ENCODE assay signal across 19 mouse cellular contexts in genomic region chr19:5838892-5839165, GRCm38 (mm10). TPM values are rescaled to one million over a fixed set of nuclear protein-coding genes. Genes with fewer than 3 reads are reported as not detected.
DNase-seq lines count a peak whose midpoint lies in the region; ATAC-seq and TF ChIP-seq lines count a peak whose summit lies in the region.
"Had no signal": no experiment of that assay in that cellular context is flagged by ENCODE, and none has a peak within 500 bp of the region (broad histone marks: within the 10 kb centered on the region; RNA-seq: fewer than 3 reads in every experiment).

No protein-coding gene starts in this region.

- no peaks in the 10 kb centered on the region for H3K36me3 ChIP-seq in heart, postnatal 0 days (replicated peaks; ENCODE audit: control insufficient read depth, insufficient read depth, low read length)
- peaks cover 5% of the 10 kb centered on the region; the same call in 1 of the 2 replicates for H3K36me3 ChIP-seq in stomach, embryonic 16.5 days (ENCODE audit: control insufficient read depth, insufficient read depth, low read length)
- H3K36me3 ChIP-seq in forebrain, embryonic 11.5 days (ENCODE audit: control insufficient read depth, insufficient read depth, low read length) = no peaks in the 10 kb centered on the region
- H3K36me3 ChIP-seq: embryonic facial prominence, embryonic 10.5 days; forebrain, embryonic 15.5 days; limb, embryonic 12.5 days; midbrain, embryonic 12.5 days had no signal

- DNase-seq in heart, postnatal 0 days (ENCODE audit: low spot score) = no peak
- DNase-seq in heart, adult 11 months = no peak
- DNase-seq in lung, adult 2 months = peak; percentile 43
- no peak for DNase-seq in lung, postnatal 4 days
- peak; percentile 79 for DNase-seq in NIH3T3 (ENCODE audit: low read depth)
- DNase-seq in forebrain, embryonic 11.5 days (ENCODE audit: low spot score) = no peak
- DNase-seq: B cell, adult 2 months; cerebellum, adult 11-12 months; lung, postnatal 14 days; right cerebral cortex, postnatal 14 days; thymus, adult 18-20 months had no signal

- H3K4me3 ChIP-seq in heart, postnatal 0 days (ENCODE audit: low read depth, low read length) = no peak overlapping the region
- H3K4me3 ChIP-seq in lung, adult 2 months (replicated peaks; ENCODE audit: extremely low read depth, low read depth, low read length) = no peak overlapping the region
- H3K4me3 ChIP-seq in stomach, embryonic 16.5 days (replicated peaks; ENCODE audit: low read length) = no peak overlapping the region
- no peak overlapping the region for H3K4me3 ChIP-seq in forebrain, embryonic 11.5 days (ENCODE audit: low read depth, low read length)
- H3K4me3 ChIP-seq: embryonic facial prominence, embryonic 10.5 days; erythroblast, embryonic 14.5 days; forebrain, embryonic 15.5 days; limb, embryonic 12.5 days; liver, embryonic 15.5 days; midbrain, embryonic 12.5 days had no signal

- 0 out of 2 replicates have a peak overlapping the region, but pooled peaks have one; percentile 18 for H3K27ac ChIP-seq in heart, postnatal 0 days (ENCODE audit: low read depth)
- peak overlapping the region; percentile 34; the same call in 1 of the 2 replicates for H3K27ac ChIP-seq in stomach, embryonic 16.5 days (ENCODE audit: low read length)
- H3K27ac ChIP-seq in forebrain, embryonic 11.5 days (ENCODE audit: low read depth, low read length) = no peak overlapping the region
- H3K27ac ChIP-seq: embryonic facial prominence, embryonic 10.5 days; forebrain, embryonic 15.5 days; limb, embryonic 12.5 days; midbrain, embryonic 12.5 days had no signal

- no peaks in the 10 kb centered on the region for H3K27me3 ChIP-seq in heart, postnatal 0 days (ENCODE audit: control insufficient read depth, insufficient read depth, low read length)
- no peaks in the 10 kb centered on the region for H3K27me3 ChIP-seq in stomach, embryonic 16.5 days (ENCODE audit: control insufficient read depth, insufficient read depth, low read length)
- H3K27me3 ChIP-seq in forebrain, embryonic 11.5 days (ENCODE audit: control insufficient read depth, insufficient read depth, low read length) = no peaks in the 10 kb centered on the region
- H3K27me3 ChIP-seq: forebrain, embryonic 15.5 days; limb, embryonic 12.5 days; liver, embryonic 15.5 days; midbrain, embryonic 12.5 days had no signal

- no peak overlapping the region for H3K9ac ChIP-seq in heart, postnatal 0 days (replicated peaks; ENCODE audit: low read depth, low read length)
- H3K9ac ChIP-seq in stomach, embryonic 16.5 days (ENCODE audit: low read length) = no peak overlapping the region
- H3K9ac ChIP-seq in forebrain, embryonic 11.5 days (ENCODE audit: low read length) = no peak overlapping the region
- H3K9ac ChIP-seq: forebrain, embryonic 15.5 days; limb, embryonic 12.5 days; liver, embryonic 15.5 days; midbrain, embryonic 12.5 days had no signal

- 94% methylated on average over 4 of the region's 4 CpGs for WGBS in heart, postnatal 0 days
- 76% methylated on average over 4 of the region's 4 CpGs for WGBS in lung, adult 2 months
- WGBS in stomach, embryonic 16.5 days = 88% methylated on average over 4 of the region's 4 CpGs
- WGBS in forebrain, embryonic 11.5 days = 91% methylated on average over 4 of the region's 4 CpGs

- H3K4me1 ChIP-seq in heart, postnatal 0 days (ENCODE audit: control insufficient read depth, insufficient read depth) = peaks cover 67% of the 10 kb centered on the region
- peaks cover 37% of the 10 kb centered on the region for H3K4me1 ChIP-seq in lung, adult 2 months (ENCODE audit: control insufficient read depth, insufficient read depth, low read length)
- peaks cover 23% of the 10 kb centered on the region for H3K4me1 ChIP-seq in stomach, embryonic 16.5 days (ENCODE audit: control insufficient read depth, insufficient read depth, low read length)
- H3K4me1 ChIP-seq in forebrain, embryonic 11.5 days (replicated peaks; ENCODE audit: control insufficient read depth, insufficient read depth, low read length) = peaks cover 15% of the 10 kb centered on the region; the same call in 1 of the 2 replicates

- no peaks in the 10 kb centered on the region for H3K9me3 ChIP-seq in heart, postnatal 0 days (replicated peaks; ENCODE audit: control insufficient read depth, low read length)
- H3K9me3 ChIP-seq in stomach, embryonic 16.5 days (replicated peaks; ENCODE audit: control insufficient read depth, low read length) = no peaks in the 10 kb centered on the region
- no peaks in the 10 kb centered on the region for H3K9me3 ChIP-seq in forebrain, embryonic 11.5 days (ENCODE audit: control insufficient read depth, low read length)
- H3K9me3 ChIP-seq: embryonic facial prominence, embryonic 10.5 days; forebrain, embryonic 15.5 days; G1E; limb, embryonic 12.5 days; liver, embryonic 15.5 days; midbrain, embryonic 12.5 days had no signal

- no peak; the same call in 1 of the 2 replicates for TF ChIP-seq POLR2A in lung, adult 2 months (IDR thresholded peaks at IDR 0.05; ENCODE audit: borderline replicate concordance, extremely low read depth, low read depth, low read length)

- no peak for TF ChIP-seq CTCF in heart, postnatal 0 days (IDR thresholded peaks at IDR 0.05; ENCODE audit: low read depth)
- no peak for TF ChIP-seq CTCF in lung, adult 2 months (IDR thresholded peaks at IDR 0.05; ENCODE audit: insufficient read depth, low read length)

- ATAC-seq in heart, postnatal 0 days (ENCODE audit: insufficient read depth, low read depth) = no peak
- ATAC-seq in stomach, embryonic 16.5 days (ENCODE audit: insufficient read depth, low FRiP score) = no peak
- no peak for ATAC-seq in forebrain, embryonic 11.5 days (replicated peaks; ENCODE audit: low FRiP score)
- ATAC-seq: forebrain, embryonic 15.5 days had no signal

- H3K4me2 ChIP-seq in heart, postnatal 0 days (ENCODE audit: low read depth, low read length) = no peak overlapping the region
- no peak overlapping the region for H3K4me2 ChIP-seq in stomach, embryonic 16.5 days (ENCODE audit: low read depth, low read length)
- no peak overlapping the region for H3K4me2 ChIP-seq in forebrain, embryonic 11.5 days (ENCODE audit: low read depth, low read length, severe bottlenecking)
- H3K4me2 ChIP-seq: forebrain, embryonic 15.5 days; limb, embryonic 12.5 days; liver, embryonic 15.5 days; midbrain, embryonic 12.5 days had no signal

- no peak for TF ChIP-seq EP300 in heart, postnatal 0 days (IDR thresholded peaks at IDR 0.05; ENCODE audit: low read depth)

RNA-seq across cellular contexts. Expression of gene Frmd8, which starts 36.2 kb away (rescaled TPM):
- 29.1 and 53.8 TPM in 2 replicates for total RNA-seq in heart, postnatal 0 days (2014; rRNA removed; ENCODE audit: low replicate concordance)
- 12.8 and 14.9 TPM in 2 replicates for polyA plus RNA-seq in heart, postnatal 0 days (2015; fragmentation: Nextera tagmentation; extraction: Ambion mirVana)
- polyA plus RNA-seq in lung, adult 2 months (2012; rRNA removed) = 32.1 and 37.8 TPM in 2 replicates
- 27.4 and 29.5 TPM in 2 replicates for polyA plus RNA-seq in stomach, embryonic 16.5 days (2015; fragmentation: Nextera tagmentation; extraction: Ambion mirVana)
- 20.4 and 24.5 TPM in 2 replicates for polyA plus RNA-seq in forebrain, embryonic 11.5 days (2014; fragmentation: Nextera tagmentation; extraction: Ambion mirVana)

RNA-seq across cellular contexts. Expression of gene Slc25a45, which starts 38.8 kb away (rescaled TPM):
- total RNA-seq in heart, postnatal 0 days (2014; rRNA removed; ENCODE audit: low replicate concordance) = 3.1 and 4.8 TPM in 2 replicates
- polyA plus RNA-seq in heart, postnatal 0 days (2015; fragmentation: Nextera tagmentation; extraction: Ambion mirVana) = 2.8 and 2.9 TPM in 2 replicates
- 24.5 and 26.0 TPM in 2 replicates for polyA plus RNA-seq in lung, adult 2 months (2012; rRNA removed)
- 5.1 and 5.5 TPM in 2 replicates for polyA plus RNA-seq in stomach, embryonic 16.5 days (2015; fragmentation: Nextera tagmentation; extraction: Ambion mirVana)
- 0.90 and 1.1 TPM in 2 replicates for polyA plus RNA-seq in forebrain, embryonic 11.5 days (2014; fragmentation: Nextera tagmentation; extraction: Ambion mirVana)
- polyA plus RNA-seq: erythroblast, embryonic 14.5 days had no signal

RNA-seq across cellular contexts. Expression of gene Tigd3, which starts 55.1 kb away (rescaled TPM):
- 0.81 and 3.3 TPM in 2 replicates for total RNA-seq in heart, postnatal 0 days (2014; rRNA removed; ENCODE audit: low replicate concordance)
- 0.85 and 0.91 TPM in 2 replicates for polyA plus RNA-seq in heart, postnatal 0 days (2015; fragmentation: Nextera tagmentation; extraction: Ambion mirVana)
- 1.1 and 1.2 TPM in 2 replicates for polyA plus RNA-seq in lung, adult 2 months (2012; rRNA removed)
- 1.7 and 1.8 TPM in 2 replicates for polyA plus RNA-seq in stomach, embryonic 16.5 days (2015; fragmentation: Nextera tagmentation; extraction: Ambion mirVana)
- 10.1 and 10.7 TPM in 2 replicates for polyA plus RNA-seq in forebrain, embryonic 11.5 days (2014; fragmentation: Nextera tagmentation; extraction: Ambion mirVana)

Comparison
In these comparisons a context has a peak if more than half of its experiments do, and no peak if none do; other contexts are left out.
1. DNase-seq: peak in lung, adult 2 months (single experiment) and NIH3T3 (single experiment); none in heart, postnatal 0 days (single experiment), heart, adult 11 months (single experiment), lung, postnatal 4 days (0 of 2) and forebrain, embryonic 11.5 days (single experiment).